Mouse (Mus musculus) frontal cortex, postnatal 10 days (tissue): ENCODE data around the gene Hmga2.

Source experiments
- DNase-seq, 2 experiments: peaks; one replicate each; pipeline ENCODE4 v3.0.0; 2022; ENCODE audit warnings: low spot score in 2 of 2, mixed read lengths in 1 of 2

The Hmga2 gene

GRCm38 (mm10) chr10:120475601-120476515, at the start of gene Hmga2:
TSS of gene Hmga2 (minus strand) at chr10:120476469.
- no peak for DNase-seq

DNA sequence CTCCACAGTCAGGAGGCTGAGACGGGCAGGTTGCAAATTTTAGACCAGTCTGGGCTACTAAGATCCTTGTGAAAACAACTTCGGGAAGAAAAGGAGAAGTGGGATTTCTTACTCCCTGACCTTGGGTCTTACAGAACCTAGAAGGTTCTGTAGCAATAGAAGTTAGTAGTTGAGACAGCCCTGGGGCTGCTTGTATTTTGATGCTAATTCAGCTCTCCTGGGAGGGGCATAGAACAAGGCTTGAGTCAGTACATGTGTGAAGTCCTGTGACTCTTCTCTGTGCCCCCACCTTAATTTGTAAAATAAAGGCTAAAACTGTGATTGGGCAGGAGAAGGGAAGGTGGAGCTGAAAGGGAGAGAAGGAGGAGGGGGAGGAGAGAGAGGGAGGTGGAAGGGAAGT, 46.7 kb upstream of the Hmga2 start:
- DNase-seq: no peak

DNA sequence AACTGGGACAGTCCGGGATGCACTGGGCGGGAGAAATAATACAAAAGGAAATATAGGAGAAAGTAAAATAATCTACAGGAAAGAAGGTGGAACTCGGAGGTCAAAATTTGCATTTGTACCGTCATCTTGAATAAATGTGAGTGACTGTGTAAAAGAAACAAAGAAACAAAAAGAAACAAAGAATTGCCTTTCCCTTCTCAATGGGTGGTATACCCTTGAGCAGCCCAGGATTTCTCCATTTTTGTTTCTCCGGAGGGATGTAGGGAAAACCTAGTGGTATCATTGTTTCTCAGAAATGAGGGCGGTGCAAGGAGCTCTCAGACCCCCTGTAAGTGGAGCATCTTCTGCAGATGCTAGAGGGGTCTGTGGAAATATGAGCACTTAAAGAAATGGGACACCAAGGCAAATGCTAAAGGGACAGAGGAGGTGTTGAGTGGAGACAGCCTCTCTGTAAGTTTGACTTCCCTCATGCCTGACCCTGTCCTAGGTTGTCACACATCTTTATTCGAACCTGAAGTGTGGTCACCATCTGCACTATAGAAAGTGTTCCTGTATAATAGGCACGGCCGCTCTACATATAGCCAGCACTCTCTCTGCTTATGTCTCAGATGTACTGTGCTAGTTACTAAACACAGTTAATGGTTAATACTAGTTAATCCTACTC, 45.8 kb upstream of the Hmga2 start:
- no peak for DNase-seq

- no peak for DNase-seq
Measured at GRCm38 (mm10) chr10:120516311-120516710, 40.0 kb upstream of the Hmga2 start.

GRCm38 (mm10) chr10:120513721-120514120, 37.5 kb upstream of the Hmga2 start:
- DNase-seq: no peak

DNA sequence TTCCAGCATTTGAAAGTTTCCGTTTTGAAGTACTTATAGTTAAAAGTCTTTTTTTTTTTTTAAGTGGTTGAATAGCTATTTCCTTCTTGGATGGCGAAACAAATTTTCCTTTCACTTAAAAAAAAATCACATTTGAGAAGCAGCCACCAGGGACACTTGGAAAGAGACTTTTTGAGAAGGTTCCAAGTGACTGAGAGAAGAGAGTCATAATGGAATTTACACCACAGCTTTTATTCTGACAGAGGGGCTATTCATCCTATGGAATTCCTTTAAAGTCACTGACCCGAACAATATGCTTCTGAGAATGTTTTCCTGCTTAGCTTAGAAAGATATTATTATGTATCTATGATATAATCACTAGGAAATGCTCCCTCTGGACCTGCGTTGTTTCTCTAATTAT, 36.7 kb upstream of the Hmga2 start:
- DNase-seq: no peak

- no peak for DNase-seq
Measured at GRCm38 (mm10) chr10:120512121-120512520, 35.9 kb upstream of the Hmga2 start.

DNA sequence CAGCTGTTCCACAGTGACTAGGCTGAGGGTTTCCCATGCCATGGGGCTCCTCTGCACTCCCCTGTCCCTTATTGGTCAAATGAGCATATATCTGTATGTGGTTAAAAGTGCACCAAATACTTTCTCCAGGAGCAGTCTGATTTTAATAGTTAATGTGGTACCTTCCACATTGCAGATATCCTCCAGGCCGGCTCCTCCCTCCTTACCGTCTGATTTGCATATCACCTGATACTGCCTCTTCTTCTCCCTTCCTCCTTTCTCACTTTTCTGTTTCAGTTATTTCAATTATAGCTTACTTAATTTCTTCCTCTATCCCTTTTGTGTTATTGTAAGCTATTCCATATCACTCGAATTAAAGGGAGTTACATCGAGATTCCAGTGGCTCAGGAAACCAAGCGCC, 27.7 kb upstream of the Hmga2 start:
- no peak for DNase-seq

DNA sequence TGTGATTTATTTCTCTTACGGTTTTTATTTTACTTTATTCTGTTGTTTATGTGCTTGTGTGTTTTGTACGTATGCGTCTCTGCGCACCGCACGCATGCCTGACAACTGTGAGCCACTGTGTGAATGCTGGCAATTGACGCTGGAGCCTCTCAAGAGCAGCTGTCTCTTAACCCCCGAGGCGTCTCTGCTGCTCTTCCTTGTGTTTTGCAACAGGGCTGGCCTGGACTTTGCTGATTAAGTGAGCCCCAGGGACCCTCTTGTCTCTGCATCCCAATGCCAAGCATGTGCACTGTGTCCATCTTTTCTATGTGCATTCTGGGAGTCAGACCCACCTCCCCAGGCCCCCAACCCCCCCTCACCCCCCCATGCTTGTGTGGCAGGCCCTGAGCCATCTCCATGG, 24.5 kb upstream of the Hmga2 start:
- no peak for DNase-seq

DNA sequence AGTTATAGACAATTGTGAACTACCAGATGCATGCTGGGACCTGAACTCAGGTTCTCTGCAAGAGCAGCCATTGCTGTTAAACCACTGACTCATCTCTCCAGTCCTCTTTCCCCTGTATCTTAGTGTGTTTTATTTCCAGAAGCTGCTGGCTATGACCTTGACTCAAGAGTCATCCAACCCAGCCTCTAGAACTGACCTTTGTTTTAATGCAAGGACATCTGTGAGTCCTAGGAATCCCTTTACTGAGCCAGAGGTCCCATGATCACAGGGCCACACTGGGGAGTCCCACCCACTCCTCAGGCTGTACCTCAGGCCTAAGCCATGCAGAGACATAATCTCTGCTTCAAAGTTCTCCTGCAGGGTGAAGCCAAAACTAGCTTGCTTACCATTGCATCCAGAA, 21.8 kb upstream of the Hmga2 start:
- no peak for DNase-seq

GRCm38 (mm10) chr10:120494653-120495052, 18.4 kb upstream of the Hmga2 start:
- no peak for DNase-seq

DNA sequence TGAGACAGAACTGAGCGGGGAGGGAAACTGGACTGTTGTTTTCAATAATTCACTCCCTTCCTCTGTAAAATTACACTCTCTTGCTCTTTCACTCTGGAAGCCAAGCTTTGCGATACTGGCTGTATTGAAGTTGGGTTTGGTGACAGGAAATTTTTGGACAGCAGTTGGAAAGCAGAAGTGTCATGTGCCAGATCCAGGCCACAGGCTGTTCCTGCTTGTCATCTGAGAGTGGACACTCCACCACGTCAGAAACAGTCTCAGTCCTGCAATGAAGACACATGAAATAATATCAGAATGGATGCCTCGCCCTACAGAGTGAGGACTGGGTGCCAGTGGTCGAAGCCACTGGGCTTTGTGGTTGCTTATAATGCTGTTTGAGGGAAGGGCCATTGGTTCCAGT, 15.2 kb upstream of the Hmga2 start:
- DNase-seq: no peak

DNA sequence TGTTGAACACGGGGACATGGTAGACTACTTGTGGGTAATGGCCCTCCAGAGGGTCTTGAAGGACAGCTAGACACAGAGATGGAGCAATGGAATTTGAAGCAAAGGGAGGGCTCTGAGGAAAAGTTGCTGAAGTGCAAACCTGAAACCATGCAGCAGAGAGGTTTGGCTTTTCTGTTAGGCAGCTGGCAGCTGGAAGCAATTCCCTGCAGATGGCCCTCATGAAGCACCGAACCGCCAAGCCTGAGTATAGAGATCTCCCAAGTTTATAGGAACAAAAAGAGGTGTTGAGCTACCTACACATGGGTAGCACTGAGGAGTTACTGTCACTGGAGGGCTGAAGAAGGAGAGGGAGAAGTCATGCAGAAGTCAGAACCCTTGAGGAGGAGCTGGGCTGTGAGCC, 13.3 kb upstream of the Hmga2 start:
- no peak for DNase-seq

DNA sequence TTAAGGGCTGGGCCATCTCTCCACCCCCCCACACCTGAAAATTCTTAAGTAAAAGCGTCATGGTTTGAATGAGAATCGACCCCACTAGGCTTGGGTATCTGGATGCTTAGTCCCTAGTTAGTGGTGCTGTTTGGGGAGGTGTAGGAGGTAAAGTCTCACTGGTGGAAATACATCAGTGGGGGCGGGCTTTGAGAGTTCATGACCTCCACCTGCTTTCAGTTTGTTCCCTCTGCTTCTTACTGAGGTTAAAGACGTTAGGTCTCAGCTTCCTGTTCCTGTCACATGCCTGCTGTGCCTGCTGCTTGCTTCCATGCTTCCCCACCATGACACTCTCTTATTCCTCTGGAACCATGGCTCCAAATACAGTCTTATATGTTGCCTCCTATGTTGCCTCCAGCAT, 12.3 kb upstream of the Hmga2 start:
- no peak for DNase-seq

GRCm38 (mm10) chr10:120487881-120488280, 11.6 kb upstream of the Hmga2 start:
- no peak for DNase-seq

DNA sequence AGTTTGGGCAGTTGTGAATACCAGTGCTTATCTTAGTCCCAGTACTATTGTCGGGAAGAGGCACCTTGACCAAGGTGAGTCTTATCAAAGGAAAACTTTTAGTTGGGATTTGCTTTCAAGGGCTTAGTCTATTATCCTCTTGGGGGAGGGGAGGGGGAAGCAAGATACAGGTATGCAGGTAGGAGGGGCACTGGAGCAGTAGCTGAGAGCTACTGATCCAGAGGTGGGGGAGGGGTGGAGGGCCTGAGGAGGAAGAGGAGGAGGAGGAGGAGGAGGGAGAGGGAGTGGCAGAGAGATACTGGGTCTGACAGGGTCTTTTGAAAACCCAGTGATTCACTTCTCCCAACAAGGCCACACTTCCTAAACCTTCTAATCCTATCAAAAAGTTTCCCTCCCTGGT, 9.2 kb upstream of the Hmga2 start:
- no peak for DNase-seq

- DNase-seq: no peak
Measured at GRCm38 (mm10) chr10:120484144-120484543, 7.9 kb upstream of the Hmga2 start.

GRCm38 (mm10) chr10:120478164-120478563, 1.9 kb upstream of the Hmga2 start:
- DNase-seq: no peak

DNA sequence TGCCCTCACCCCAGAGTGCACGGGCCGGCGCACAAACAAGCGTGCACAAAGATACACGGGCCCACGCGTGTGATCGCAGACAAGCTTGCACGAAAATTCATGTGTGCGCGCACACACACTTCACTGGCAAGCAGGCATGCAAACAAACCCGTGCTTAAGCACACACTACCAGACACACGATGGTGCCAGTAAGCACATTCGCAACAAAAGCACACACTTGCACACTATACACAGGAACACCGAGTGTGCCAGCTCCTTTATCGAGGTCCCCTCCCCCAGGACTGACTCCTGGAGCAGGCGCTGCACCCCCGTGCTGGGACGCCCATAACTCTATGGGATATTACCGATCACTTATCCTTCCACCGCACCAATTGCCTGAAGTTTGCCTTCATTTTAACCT, 1.2 kb upstream of the Hmga2 start:
- no peak for DNase-seq

DNA sequence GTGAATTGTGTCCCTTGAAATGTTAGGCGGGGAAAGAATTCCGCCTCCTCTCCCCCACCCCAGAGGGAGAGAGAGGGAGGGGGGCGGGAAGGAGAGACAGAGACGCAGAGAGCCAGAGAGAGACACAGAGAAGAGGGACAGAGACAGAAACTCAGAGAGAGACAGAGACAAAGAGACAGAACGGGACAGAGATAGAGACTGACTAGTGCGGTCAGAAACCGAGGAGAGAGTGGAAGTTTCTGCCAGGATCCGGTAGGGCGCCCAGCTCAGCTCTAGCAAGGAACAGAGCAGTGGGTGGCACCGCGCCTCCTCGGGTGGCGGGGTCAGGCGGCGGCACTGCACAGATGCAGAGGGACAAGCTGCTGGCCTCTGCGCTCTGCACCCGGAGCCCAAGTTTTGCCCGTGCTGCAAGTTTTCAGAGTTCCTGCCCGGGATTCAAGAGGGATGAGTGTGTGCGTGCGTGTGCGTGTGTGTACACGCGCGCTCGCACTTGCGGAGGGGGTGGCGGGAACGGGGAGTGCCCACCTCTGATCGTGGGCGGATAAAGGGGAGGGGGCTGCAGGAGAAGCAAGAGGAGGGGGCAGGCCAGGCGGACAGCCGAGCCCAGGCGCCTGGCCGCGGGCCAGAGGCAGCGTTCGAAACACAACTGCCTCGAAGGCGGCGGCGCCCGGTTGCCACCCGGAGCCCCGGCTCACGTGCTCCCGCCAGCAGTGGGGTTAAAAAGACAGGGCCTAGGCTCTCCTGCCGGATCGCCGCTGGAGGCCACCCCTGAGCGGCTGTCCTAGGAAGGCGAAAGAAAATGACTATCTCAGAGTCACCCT, 457 bp upstream of the Hmga2 start:
- peak in 1 of 2 experiments; percentile 8 for DNase-seq

DNA sequence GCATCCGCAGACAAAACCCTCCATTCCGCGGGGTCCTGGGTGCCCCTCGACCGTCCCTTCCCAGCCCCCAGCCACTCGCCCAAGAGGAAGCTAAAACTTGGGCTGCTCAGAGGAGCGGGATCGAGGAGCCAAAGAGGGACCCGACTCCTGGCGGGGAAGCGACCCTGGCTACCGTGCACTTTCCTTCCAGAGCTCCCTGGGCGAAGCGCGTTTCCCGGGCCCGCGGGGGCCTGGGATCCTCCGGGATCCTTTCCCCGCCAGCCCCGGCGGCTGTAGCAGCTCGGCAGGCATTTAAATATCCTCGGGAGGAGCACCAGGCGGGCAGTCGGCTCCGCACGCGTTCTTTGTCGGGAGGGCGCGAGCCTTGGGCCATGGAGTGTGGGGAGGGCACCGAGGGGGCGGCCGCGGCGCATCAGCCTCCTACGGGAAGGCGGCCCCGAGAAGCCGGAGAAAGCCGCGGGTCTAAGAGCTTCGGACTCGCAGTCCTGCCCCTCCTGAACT, 1.2 kb downstream of the Hmga2 start:
- DNase-seq: no peak

GRCm38 (mm10) chr10:120474301-120474700, 2.0 kb downstream of the Hmga2 start:
- no peak for DNase-seq
